ENCODE assay signal across 9 mouse cellular contexts in the genomic region with DNA sequence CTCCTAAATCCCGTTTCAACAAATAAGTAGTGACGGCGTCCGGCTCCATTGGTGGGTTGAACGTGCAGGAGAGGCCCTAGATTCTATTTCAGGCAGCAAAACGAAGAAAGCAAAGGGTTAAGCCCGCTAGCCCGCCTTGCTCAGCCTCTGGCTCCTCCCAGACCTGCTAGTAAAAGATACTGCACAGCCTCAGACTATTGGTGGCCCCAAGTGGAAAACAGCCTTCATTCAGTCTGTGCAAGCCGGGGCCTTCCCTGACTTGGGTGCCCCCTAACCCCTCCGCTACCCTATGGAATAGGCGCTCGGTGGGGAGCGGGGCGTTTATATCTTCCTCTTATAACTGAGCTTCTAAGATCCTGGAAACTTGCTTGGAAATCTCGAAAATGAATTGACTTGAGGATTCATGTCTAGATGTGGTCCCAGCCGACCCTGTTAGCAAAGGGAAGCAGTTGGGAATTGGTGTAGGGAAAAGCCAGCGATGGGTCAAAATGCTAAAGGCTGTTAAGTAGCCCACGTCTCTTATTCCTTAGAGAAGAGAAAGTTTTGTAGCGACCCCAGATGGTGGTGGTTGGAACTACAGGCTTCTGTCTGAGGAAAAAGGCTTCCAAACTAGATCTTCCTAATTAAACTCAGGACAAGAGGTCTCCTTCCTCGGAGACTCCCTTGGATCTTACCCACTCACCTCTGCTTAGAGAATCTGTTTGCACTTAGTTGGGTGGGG. TPM values are rescaled to one million over a fixed set of nuclear protein-coding genes. Genes with fewer than 3 reads are reported as not detected.
DNase-seq lines count a peak whose midpoint lies in the region; ATAC-seq lines count a peak whose summit lies in the region.
"Had no signal": no experiment of that assay in that cellular context is flagged by ENCODE, and none has a peak within 500 bp of the region (broad histone marks: within the 10 kb centered on the region; RNA-seq: fewer than 3 reads in every experiment).

No protein-coding gene starts in this region.

- H3K9ac ChIP-seq in intestine, embryonic 16.5 days (ENCODE audit: low read depth, low read length): peak overlapping the region; percentile 69
- peak overlapping the region; percentile 69 for H3K9ac ChIP-seq in limb, embryonic 12.5 days (replicated peaks)
- H3K9ac ChIP-seq in midbrain, embryonic 13.5 days (replicated peaks): peak overlapping the region; percentile 82

- H3K4me1 ChIP-seq in intestine, embryonic 16.5 days (ENCODE audit: control insufficient read depth, insufficient read depth, low read length): peaks cover 9% of the 10 kb centered on the region; the same call in 1 of the 2 replicates
- peaks cover 24% of the 10 kb centered on the region for H3K4me1 ChIP-seq in limb, embryonic 12.5 days (replicated peaks)
- H3K4me1 ChIP-seq in midbrain, embryonic 13.5 days (replicated peaks): peaks cover 36% of the 10 kb centered on the region

- 2% methylated on average over 20 of the region's 20 CpGs for WGBS in intestine, embryonic 16.5 days
- WGBS in limb, embryonic 12.5 days: under 1% methylated on average over 20 of the region's 20 CpGs
- WGBS in midbrain, embryonic 13.5 days: under 1% methylated on average over 20 of the region's 20 CpGs

- H3K36me3 ChIP-seq in intestine, embryonic 16.5 days (ENCODE audit: control insufficient read depth, insufficient read depth, low read length): no peaks in the 10 kb centered on the region
- H3K36me3 ChIP-seq in limb, embryonic 12.5 days: no peaks in the 10 kb centered on the region
- peaks cover 4% of the 10 kb centered on the region for H3K36me3 ChIP-seq in midbrain, embryonic 13.5 days

- peak overlapping the region; percentile 94 for H3K4me2 ChIP-seq in intestine, embryonic 16.5 days (ENCODE audit: low read depth, low read length)
- H3K4me2 ChIP-seq in limb, embryonic 12.5 days: peak overlapping the region; percentile 90
- peak overlapping the region; percentile 83 for H3K4me2 ChIP-seq in midbrain, embryonic 13.5 days (replicated peaks)

- DNase-seq in 3134 (ENCODE audit: extremely low read depth, insufficient read length, low spot score): peak; percentile 69
- DNase-seq in T-cell, adult 2 months (ENCODE audit: low spot score): peak; percentile 50
- peak; percentile 65 for DNase-seq in gastrocnemius, postnatal 10 days
- peak; percentile 55 to 62 for DNase-seq in spleen, postnatal 14 days (ENCODE audit: low spot score in 2 of 2)

- H3K27ac ChIP-seq in intestine, embryonic 16.5 days (ENCODE audit: low read length): peak overlapping the region; percentile 31
- peak overlapping the region; percentile 92 for H3K27ac ChIP-seq in limb, embryonic 12.5 days
- peak overlapping the region; percentile 98 for H3K27ac ChIP-seq in midbrain, embryonic 13.5 days

- H3K9me3 ChIP-seq in intestine, embryonic 16.5 days (ENCODE audit: control insufficient read depth, low read length): no peaks in the 10 kb centered on the region
- no peaks in the 10 kb centered on the region for H3K9me3 ChIP-seq in limb, embryonic 12.5 days
- no peaks in the 10 kb centered on the region for H3K9me3 ChIP-seq in midbrain, embryonic 13.5 days

- H3K27me3 ChIP-seq in intestine, embryonic 16.5 days (replicated peaks; ENCODE audit: control insufficient read depth, insufficient read depth, low read length): no peaks in the 10 kb centered on the region
- peaks cover 3% of the 10 kb centered on the region; the same call in 1 of the 2 replicates for H3K27me3 ChIP-seq in limb, embryonic 12.5 days
- H3K27me3 ChIP-seq in midbrain, embryonic 13.5 days: no peaks in the 10 kb centered on the region

- peak overlapping the region; percentile 66 for H3K4me3 ChIP-seq in intestine, embryonic 16.5 days (ENCODE audit: low read length)
- peak overlapping the region; percentile 70 for H3K4me3 ChIP-seq in limb, embryonic 12.5 days (replicated peaks)
- H3K4me3 ChIP-seq in midbrain, embryonic 13.5 days (replicated peaks): peak overlapping the region; percentile 78

- ATAC-seq in common myeloid progenitor, adult 5-6 weeks (replicated peaks; ENCODE audit: low read depth, poor library complexity, severe bottlenecking): peak; percentile 69
- ATAC-seq in intestine, embryonic 16.5 days: peak; percentile 75
- ATAC-seq in limb, embryonic 12.5 days (ENCODE audit: insufficient number of reproducible peaks, insufficient read depth, low FRiP score, low TSS enrichment, low read depth): peak; percentile 53
- peak; percentile 49 for ATAC-seq in midbrain, embryonic 13.5 days

RNA-seq across cellular contexts. Expression of a gene that starts 0.9 kb away (rescaled TPM):
- total RNA-seq in common myeloid progenitor, adult 5-6 weeks (2017): 0.50 and 0.58 TPM in 2 replicates
- total RNA-seq in gastrocnemius, postnatal 10 days (2021): 1 to 10 TPM; 1.1 to 1.5 TPM
- polyA plus RNA-seq in intestine, embryonic 16.5 days (2015; fragmentation: Nextera tagmentation; extraction: Ambion mirVana): 5.8 and 6.2 TPM in 2 replicates
- polyA plus RNA-seq in limb, embryonic 12.5 days (2016; fragmentation: Nextera tagmentation; extraction: Ambion mirVana): 12.6 and 14.3 TPM in 2 replicates
- polyA plus RNA-seq in midbrain, embryonic 13.5 days (2015; fragmentation: Nextera tagmentation; extraction: Ambion mirVana): 24.5 and 26.7 TPM in 2 replicates

RNA-seq across cellular contexts. Expression of a gene that starts 11.9 kb away (rescaled TPM):
- total RNA-seq in common myeloid progenitor, adult 5-6 weeks (2017): not detected in 2 replicates
- not detected for total RNA-seq in gastrocnemius, postnatal 10 days (2021)
- 3.9 and 6.0 TPM in 2 replicates for polyA plus RNA-seq in intestine, embryonic 16.5 days (2015; fragmentation: Nextera tagmentation; extraction: Ambion mirVana)
- polyA plus RNA-seq in limb, embryonic 12.5 days (2016; fragmentation: Nextera tagmentation; extraction: Ambion mirVana): not detected in 2 replicates
- polyA plus RNA-seq in midbrain, embryonic 13.5 days (2015; fragmentation: Nextera tagmentation; extraction: Ambion mirVana): not detected in 2 replicates
- polyA plus RNA-seq: frontal cortex, adult 2 months had no signal

RNA-seq across cellular contexts. Expression of a gene that starts 18.4 kb away (rescaled TPM):
- total RNA-seq in common myeloid progenitor, adult 5-6 weeks (2017): not detected in 2 replicates
- not detected for total RNA-seq in gastrocnemius, postnatal 10 days (2021)
- 62.9 and 67.0 TPM in 2 replicates for polyA plus RNA-seq in intestine, embryonic 16.5 days (2015; fragmentation: Nextera tagmentation; extraction: Ambion mirVana)
- not detected in 2 replicates for polyA plus RNA-seq in limb, embryonic 12.5 days (2016; fragmentation: Nextera tagmentation; extraction: Ambion mirVana)
- polyA plus RNA-seq in midbrain, embryonic 13.5 days (2015; fragmentation: Nextera tagmentation; extraction: Ambion mirVana): not detected in 2 replicates
- polyA plus RNA-seq: frontal cortex, adult 2 months had no signal

RNA-seq across cellular contexts. Expression of a gene that starts 47.9 kb away (rescaled TPM):
- 0.10 and 0.78 TPM in 2 replicates for total RNA-seq in common myeloid progenitor, adult 5-6 weeks (2017)
- 10 to 100 TPM; 18.0 to 20.4 TPM for total RNA-seq in gastrocnemius, postnatal 10 days (2021)
- 1.9 and 2.0 TPM in 2 replicates for polyA plus RNA-seq in intestine, embryonic 16.5 days (2015; fragmentation: Nextera tagmentation; extraction: Ambion mirVana)
- polyA plus RNA-seq in limb, embryonic 12.5 days (2016; fragmentation: Nextera tagmentation; extraction: Ambion mirVana): 0.40 and 0.70 TPM in 2 replicates
- 0.32 and 0.40 TPM in 2 replicates for polyA plus RNA-seq in midbrain, embryonic 13.5 days (2015; fragmentation: Nextera tagmentation; extraction: Ambion mirVana)

RNA-seq across cellular contexts. Expression of a gene that starts 56.1 kb away (rescaled TPM):
- 0.53 and 1.7 TPM in 2 replicates for total RNA-seq in common myeloid progenitor, adult 5-6 weeks (2017)
- not detected for total RNA-seq in gastrocnemius, postnatal 10 days (2021)
- polyA plus RNA-seq in intestine, embryonic 16.5 days (2015; fragmentation: Nextera tagmentation; extraction: Ambion mirVana): 33.8 and 39.1 TPM in 2 replicates
- 0.24 TPM in 1 of 2 replicates, not detected in the other for polyA plus RNA-seq in limb, embryonic 12.5 days (2016; fragmentation: Nextera tagmentation; extraction: Ambion mirVana)
- 0.09 TPM in 1 of 2 replicates, not detected in the other for polyA plus RNA-seq in midbrain, embryonic 13.5 days (2015; fragmentation: Nextera tagmentation; extraction: Ambion mirVana)

Comparison
In these comparisons a context has a peak if more than half of its experiments do, and no peak if none do; other contexts are left out.
1. Peak in every context shown above with its lines: DNase-seq, ATAC-seq, H3K4me3 ChIP-seq and H3K27ac ChIP-seq.
2. H3K27ac ChIP-seq: peak in every context shown above with its lines; median percentile 98 in midbrain, embryonic 13.5 days; 92 in limb, embryonic 12.5 days; 31 in intestine, embryonic 16.5 days.
3. RNA of a gene that starts 18.4 kb away (polyA plus RNA-seq): 62.9 to 67.0 TPM in intestine, embryonic 16.5 days; not detected in limb, embryonic 12.5 days and not detected in midbrain, embryonic 13.5 days; every median in the first group is over 10 times any median in the second.